Mouse (Mus musculus) intestine, embryonic 16.5 days (tissue): ENCODE results near the gene Afm. TPM values are rescaled to one million over a fixed set of nuclear protein-coding genes. Genes with fewer than 3 reads are reported as not detected.

ENCODE experiments used
- ATAC-seq: fragments of 200-750 bp; cut with Nextera tagmentation; 2 replicates; pipeline ENCODE4 v1.8.0; 2017; ENCODE audit warnings: moderate TSS enrichment, moderate library complexity
- H3K27ac ChIP-seq: fragments of 300-500 bp; sonication (generic); 2 replicates; pipeline ENCODE4 v1.5.1; 2014; ENCODE audit warnings: mild to moderate bottlenecking, low read length
- H3K27me3 ChIP-seq: fragments of 300-500 bp; sonication (generic); replicated peaks from 2 replicates; pipeline ENCODE4 v1.6.1; 2014; ENCODE audit warnings: low read length, control low read depth, mixed read lengths; ENCODE audit not compliant: control insufficient read depth, insufficient read depth
- H3K36me3 ChIP-seq: fragments of 300-500 bp; sonication (generic); 2 replicates; pipeline ENCODE4 v1.6.1; 2014; ENCODE audit warnings: low read length, control low read depth; ENCODE audit not compliant: control insufficient read depth, insufficient read depth
- H3K4me1 ChIP-seq: fragments of 300-500 bp; sonication (generic); 2 replicates; pipeline ENCODE4 v1.6.1; 2014; ENCODE audit warnings: low read length, control low read depth, mixed read lengths; ENCODE audit not compliant: control insufficient read depth, insufficient read depth
- H3K4me2 ChIP-seq: fragments of 300-500 bp; sonication (generic); 2 replicates; pipeline ENCODE4 v1.6.1; 2014; ENCODE audit warnings: low read depth, low read length, control low read depth
- H3K4me3 ChIP-seq: fragments of 300-500 bp; sonication (generic); 2 replicates; pipeline ENCODE4 v1.5.1; 2014; ENCODE audit warnings: mild to moderate bottlenecking, low read length
- H3K9ac ChIP-seq: fragments of 300-500 bp; sonication (generic); 2 replicates; pipeline ENCODE4 v1.6.1; 2014; ENCODE audit warnings: low read depth, low read length
- H3K9me3 ChIP-seq: fragments of 300-500 bp; sonication (generic); 2 replicates; pipeline ENCODE4 v1.6.1; 2016; ENCODE audit warnings: low read length, control low read depth; ENCODE audit not compliant: control insufficient read depth
- WGBS: fragments of 180-500 bp; shearing (Covaris S2); extraction: QIAGEN DNeasy Blood & Tissue Kit; methylation state at CpG from one replicate; pipeline ENCODE4 v1.1.7; 2014; 5-methylcytosine and 5-hydroxymethylcytosine counted together
- polyA plus RNA-seq: library from polyadenylated mRNA; unstranded; fragments of >200 nt; fragmentation: Nextera tagmentation; extraction: Ambion mirVana; gene quantifications from 2 replicates; pipeline ENCODE4 v1.2.1, GENCODE M21; 2015

Gene Afm
- polyA plus RNA-seq, 1 experiment from 2014 or later = 11.9 TPM

GRCm38 (mm10) chr5:90490518-90490917 is 28.2 kb upstream of the Afm start, which contains the start of gene Afp:
Gene Afp, plus strand, starts transcription at chr5:90490737.
- no peak for ATAC-seq
- H3K4me3 ChIP-seq = no peak within 1 kb of the TSS
- H3K9ac ChIP-seq = no peak within 1 kb of the TSS
- no peaks in the 10 kb centered on the region for H3K36me3 ChIP-seq
- no peak within 1 kb of the TSS for H3K4me2 ChIP-seq
- H3K27ac ChIP-seq = no peak within 1 kb of the TSS
- 70% methylated on average over 7 of the region's 7 CpGs for WGBS
- no peaks in the 10 kb centered on the region for H3K4me1 ChIP-seq
- H3K27me3 ChIP-seq = no peaks in the 10 kb centered on the region
- no peaks in the 10 kb centered on the region for H3K9me3 ChIP-seq

GRCm38 (mm10) chr5:90492440-90492839 is 26.3 kb upstream of the Afm start:
- no peaks in the 10 kb centered on the region for H3K4me1 ChIP-seq
- no peaks in the 10 kb centered on the region for H3K36me3 ChIP-seq
- H3K9ac ChIP-seq = no peak overlapping the region
- 84% methylated on average over 9 of the region's 9 CpGs for WGBS
- no peaks in the 10 kb centered on the region for H3K27me3 ChIP-seq
- ATAC-seq = no peak
- H3K4me3 ChIP-seq = no peak overlapping the region
- H3K27ac ChIP-seq = no peak overlapping the region
- H3K9me3 ChIP-seq = no peaks in the 10 kb centered on the region
- H3K4me2 ChIP-seq = no peak overlapping the region

DNA sequence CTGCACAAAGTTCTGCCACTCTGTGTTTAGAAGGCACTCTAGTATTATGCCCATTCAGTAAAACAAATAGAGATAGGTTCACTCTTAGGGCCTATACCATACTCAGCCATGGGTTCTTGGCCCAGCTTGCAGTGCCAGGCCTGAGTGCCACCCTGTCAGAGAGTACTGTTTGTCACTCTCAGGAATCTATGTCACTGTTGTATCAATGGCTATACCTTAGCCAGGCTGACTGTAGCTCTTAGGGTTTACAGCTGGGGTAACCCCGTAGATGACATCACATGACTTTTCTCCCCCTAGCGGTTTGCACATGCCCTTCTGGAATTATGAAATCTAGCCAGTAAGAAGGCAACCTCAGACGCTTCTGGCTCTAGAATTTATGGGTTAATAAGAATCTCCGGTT is 24.4 kb upstream of the Afm start:
- Histone ChIP-seq H3K4me3 (no peak overlapping the region), H3K9me3 (no peaks in the 10 kb centered on the region), H3K27me3 (no peaks in the 10 kb centered on the region), H3K9ac (no peak overlapping the region), H3K36me3 (no peaks in the 10 kb centered on the region), H3K4me1 (no peaks in the 10 kb centered on the region), H3K27ac (no peak overlapping the region), H3K4me2 (no peak overlapping the region)
- ATAC-seq = no peak
- WGBS = 89% methylated on average over 4 of the region's 4 CpGs

DNA sequence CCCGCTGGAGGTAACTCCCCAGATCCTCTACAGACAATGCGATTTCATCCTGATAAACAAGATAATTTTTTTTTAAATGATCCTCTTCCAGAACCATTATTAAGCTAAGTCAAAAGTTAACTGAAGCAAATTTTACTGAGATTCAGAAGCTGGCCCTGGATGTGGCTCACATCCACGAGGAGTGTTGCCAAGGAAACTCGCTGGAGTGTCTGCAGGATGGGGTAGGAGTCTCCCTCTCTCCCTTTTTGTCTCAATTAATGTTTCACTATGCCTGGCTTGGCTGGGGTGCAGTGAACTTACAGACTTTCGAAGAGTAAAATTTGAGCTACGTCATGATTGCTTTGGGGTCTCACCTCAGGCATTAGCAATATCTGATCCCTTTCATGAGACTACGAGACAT is 19.2 kb upstream of the Afm start:
- H3K9me3 ChIP-seq = no peaks in the 10 kb centered on the region
- no peak overlapping the region for H3K27ac ChIP-seq
- no peak for ATAC-seq
- no peak overlapping the region for H3K9ac ChIP-seq
- no peaks in the 10 kb centered on the region for H3K4me1 ChIP-seq
- 66% methylated on average over 7 of the region's 7 CpGs for WGBS
- no peaks in the 10 kb centered on the region for H3K36me3 ChIP-seq
- H3K4me3 ChIP-seq = no peak overlapping the region
- no peaks in the 10 kb centered on the region for H3K27me3 ChIP-seq
- no peak overlapping the region for H3K4me2 ChIP-seq

DNA sequence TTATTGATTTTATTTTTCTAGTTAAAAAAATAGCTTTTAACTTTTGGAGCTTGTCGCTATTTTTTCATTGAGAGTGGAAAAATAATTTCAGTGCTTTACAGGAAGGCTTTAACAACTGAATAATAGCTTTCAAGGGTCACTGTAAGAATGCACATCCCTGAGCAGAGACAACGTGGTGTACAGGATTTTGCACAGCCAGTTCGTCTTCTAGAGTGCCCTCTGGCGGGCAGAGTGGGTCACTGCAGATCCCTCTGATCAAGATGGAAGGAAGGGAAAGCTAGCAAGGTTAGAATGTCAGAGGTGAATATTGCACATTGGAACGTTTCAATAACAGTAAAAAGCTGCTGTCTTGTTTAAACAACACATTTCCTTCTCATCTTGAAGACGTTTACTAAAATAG is 18.0 kb upstream of the Afm start:
- no peak overlapping the region for H3K9ac ChIP-seq
- WGBS = 6% methylated on average over 6 of the region's 6 CpGs
- H3K4me3 ChIP-seq = no peak overlapping the region
- no peaks in the 10 kb centered on the region for H3K36me3 ChIP-seq
- no peak overlapping the region for H3K4me2 ChIP-seq
- H3K4me1 ChIP-seq = no peaks in the 10 kb centered on the region
- peak; percentile 52; the same call in 1 of the 2 replicates for ATAC-seq
- no peaks in the 10 kb centered on the region for H3K9me3 ChIP-seq
- H3K27ac ChIP-seq = no peak overlapping the region
- no peaks in the 10 kb centered on the region for H3K27me3 ChIP-seq

GRCm38 (mm10) chr5:90501752-90502151 is 17.0 kb upstream of the Afm start:
- 86% methylated on average over 5 of the region's 5 CpGs for WGBS
- H3K4me1 ChIP-seq = no peaks in the 10 kb centered on the region
- no peak overlapping the region for H3K4me3 ChIP-seq
- no peak overlapping the region for H3K4me2 ChIP-seq
- H3K27me3 ChIP-seq = no peaks in the 10 kb centered on the region
- no peak overlapping the region for H3K27ac ChIP-seq
- ATAC-seq = no peak
- no peaks in the 10 kb centered on the region for H3K9me3 ChIP-seq
- H3K36me3 ChIP-seq = no peaks in the 10 kb centered on the region
- no peak overlapping the region for H3K9ac ChIP-seq

GRCm38 (mm10) chr5:90504742-90505141 is 14.0 kb upstream of the Afm start:
- no peak overlapping the region for H3K9ac ChIP-seq
- no peaks in the 10 kb centered on the region for H3K36me3 ChIP-seq
- H3K9me3 ChIP-seq = no peaks in the 10 kb centered on the region
- no peak overlapping the region for H3K4me2 ChIP-seq
- no peak overlapping the region for H3K4me3 ChIP-seq
- 72% methylated on average over 11 of the region's 11 CpGs for WGBS
- H3K27ac ChIP-seq = no peak overlapping the region
- no peak for ATAC-seq
- H3K4me1 ChIP-seq = no peaks in the 10 kb centered on the region
- H3K27me3 ChIP-seq = no peaks in the 10 kb centered on the region

GRCm38 (mm10) chr5:90506507-90506906 is 12.2 kb upstream of the Afm start:
- H3K27ac ChIP-seq = no peak overlapping the region
- H3K36me3 ChIP-seq = no peaks in the 10 kb centered on the region
- ATAC-seq = no peak
- WGBS = 74% methylated on average over 2 of the region's 2 CpGs
- no peak overlapping the region for H3K9ac ChIP-seq
- no peak overlapping the region for H3K4me2 ChIP-seq
- H3K4me1 ChIP-seq = no peaks in the 10 kb centered on the region
- H3K4me3 ChIP-seq = no peak overlapping the region
- no peaks in the 10 kb centered on the region for H3K9me3 ChIP-seq
- no peaks in the 10 kb centered on the region for H3K27me3 ChIP-seq

DNA sequence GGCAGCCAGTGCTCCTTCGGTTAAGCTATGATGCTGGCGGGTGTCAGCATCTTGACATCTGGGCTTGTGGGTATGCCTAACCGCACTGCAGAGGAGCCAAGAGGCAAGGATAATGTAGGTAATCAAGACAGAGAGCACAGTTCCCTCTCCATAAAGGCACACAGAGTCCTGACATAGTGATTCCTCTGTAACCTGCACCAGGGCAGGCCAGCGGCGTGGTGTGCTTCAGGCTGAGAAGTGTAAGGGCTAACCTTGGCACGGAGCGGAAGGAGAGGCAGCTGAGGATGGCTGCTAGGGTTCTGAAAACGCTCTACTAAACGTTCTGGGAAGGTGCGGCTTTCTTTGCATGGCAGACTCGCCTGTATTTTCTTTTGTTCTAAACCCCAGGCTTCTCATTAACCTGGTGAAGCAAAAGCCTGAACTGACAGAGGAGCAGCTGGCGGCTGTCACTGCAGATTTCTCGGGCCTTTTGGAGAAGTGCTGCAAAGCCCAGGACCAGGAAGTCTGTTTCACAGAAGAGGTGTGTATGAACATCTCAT is 11.3 kb upstream of the Afm start:
- H3K9ac ChIP-seq = no peak overlapping the region
- no peak overlapping the region for H3K4me3 ChIP-seq
- 61% methylated on average over 13 of the region's 13 CpGs for WGBS
- no peak for ATAC-seq
- H3K9me3 ChIP-seq = no peaks in the 10 kb centered on the region
- no peak overlapping the region for H3K27ac ChIP-seq
- no peaks in the 10 kb centered on the region for H3K4me1 ChIP-seq
- no peaks in the 10 kb centered on the region for H3K36me3 ChIP-seq
- no peak overlapping the region for H3K4me2 ChIP-seq
- H3K27me3 ChIP-seq = no peaks in the 10 kb centered on the region
